Mouse (Mus musculus): ENCODE data around the gene Ccdc137.

DNA sequence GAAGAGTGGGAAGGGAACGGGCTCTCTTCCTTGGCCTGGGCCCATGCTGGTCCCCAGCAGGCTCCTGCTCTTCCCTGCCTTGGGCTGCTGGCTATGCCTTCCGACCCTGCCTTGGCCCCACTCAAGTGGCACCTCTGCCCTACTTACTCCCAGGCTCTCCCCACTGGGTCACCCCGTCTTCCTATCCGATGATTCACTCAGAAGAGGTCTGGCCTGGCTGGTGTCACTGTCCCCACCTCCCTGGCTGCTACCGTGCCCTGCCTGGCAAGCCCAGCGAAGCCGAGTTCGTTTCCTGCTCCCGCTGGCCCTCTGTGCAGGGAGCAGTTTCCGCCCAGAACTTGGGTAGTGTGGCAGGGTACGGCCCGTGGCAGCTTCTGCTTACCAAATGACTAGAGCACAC lies 40.3 kb downstream of the Ccdc137 start:
- TF ChIP-seq GATA1 (IDR thresholded peaks at IDR 0.05; ENCODE audit: borderline replicate concordance, low read length) (no peak), FLI1 (IDR thresholded peaks at IDR 0.05; ENCODE audit: low read length) (no peak)
